Mouse (Mus musculus) bone marrow, adult 2 months (tissue): ENCODE measurements around the gene Ube2s. TPM values are rescaled to one million over a fixed set of nuclear protein-coding genes. Genes with fewer than 3 reads are reported as not detected.
"Not testable (repeated sequence)": the region's sequence is repeated elsewhere in the genome, so short reads cannot be mapped to it uniquely, and the experiment has no call there.

ENCODE experiments used
- H3K27ac ChIP-seq: fragments of 200-500 bp; 2 replicates; pipeline ENCODE4 v1.5.1; 2012; ENCODE audit warnings: low read depth, mild to moderate bottlenecking, control low read depth, inconsistent platforms, low read length; ENCODE audit not compliant: control insufficient read depth, poor library complexity, insufficient read depth
- H3K4me1 ChIP-seq: fragments of 200-500 bp; 2 replicates; pipeline ENCODE4 v1.6.1; 2011; ENCODE audit warnings: low read length; ENCODE audit not compliant: control insufficient read depth, insufficient read depth
- H3K4me3 ChIP-seq: fragments of 200-500 bp; replicated peaks from 2 replicates; pipeline ENCODE3; 2011; ENCODE audit warnings: mild to moderate bottlenecking, low read depth, low read length, control low read depth; ENCODE audit not compliant: control insufficient read depth
- CTCF ChIP-seq: fragments of 200-500 bp; IDR thresholded peaks from 2 replicates; pipeline ENCODE4 v1.5.1; 2011; ENCODE audit warnings: low read length, control low read depth; ENCODE audit not compliant: control insufficient read depth, insufficient read depth
- POLR2A ChIP-seq: fragments of 200-500 bp; IDR thresholded peaks from 2 replicates; pipeline ENCODE4 v1.6.1; 2011; ENCODE audit warnings: low read depth, mild to moderate bottlenecking, control low read depth, low read length, borderline replicate concordance; ENCODE audit not compliant: control insufficient read depth
- WGBS: fragments of 180-500 bp; shearing (Covaris S2); methylation state at CpG from one replicate; pipeline ENCODE4 v1.1.7; 2018; 5-methylcytosine and 5-hydroxymethylcytosine counted together
- polyA plus RNA-seq: library from polyadenylated mRNA; stranded (reverse); fragments of >200 nt; gene quantifications from 2 replicates; pipeline ENCODE4 v1.2.4, GENCODE M21; 2011; ENCODE audit warnings: low replicate concordance; ENCODE audit not compliant: missing spikeins, insufficient read depth, insufficient read length

Gene Ube2s
- polyA plus RNA-seq, 1 experiment: 367 TPM

- 63% methylated on average over 7 of the region's 7 CpGs for WGBS
- Histone ChIP-seq H3K27ac (no peak overlapping the region), H3K4me3 (no peak overlapping the region), H3K4me1 (peaks cover 1% of the 10 kb centered on the region; the same call in 1 of the 2 replicates)
- TF ChIP-seq CTCF (no peak), POLR2A (no peak)
These were observed 5.7 kb downstream of the Ube2s start for GRCm38 (mm10) chr7:4806716-4807115.

- no peak for TF ChIP-seq CTCF
- no peak for TF ChIP-seq POLR2A
- Histone ChIP-seq H3K27ac (no peak overlapping the region), H3K4me3 (no peak overlapping the region), H3K4me1 (no peaks in the 10 kb centered on the region; the same call in 1 of the 2 replicates)
These were observed 10.1 kb downstream of the Ube2s start for GRCm38 (mm10) chr7:4802247-4802646.

GRCm38 (mm10) chr7:4795767-4796433 lies 16.5 kb downstream of the Ube2s start:
- Histone ChIP-seq H3K4me3 (no peak overlapping the region), H3K4me1 (no peaks in the 10 kb centered on the region; the same call in 1 of the 2 replicates), H3K27ac (no peak overlapping the region)
- TF ChIP-seq POLR2A: no peak
- peak; percentile 32; the same call in 1 of the 2 replicates for TF ChIP-seq CTCF
- WGBS: 77% methylated on average over 7 of the region's 7 CpGs

- Histone ChIP-seq H3K27ac (no peak overlapping the region), H3K4me1 (no peaks in the 10 kb centered on the region; the same call in 1 of the 2 replicates), H3K4me3 (no peak overlapping the region)
- no peak for TF ChIP-seq CTCF
- no peak for TF ChIP-seq POLR2A
- WGBS: 67% methylated on average over 3 of the region's 3 CpGs
These were observed 17.7 kb downstream of the Ube2s start for GRCm38 (mm10) chr7:4794631-4795168.

GRCm38 (mm10) chr7:4793674-4794073 lies 18.7 kb downstream of the Ube2s start:
- no peaks in the 10 kb centered on the region; the same call in 1 of the 2 replicates for H3K4me1 ChIP-seq
- no peak for TF ChIP-seq CTCF
- no peak for TF ChIP-seq POLR2A
- peak overlapping the region; percentile 100 for H3K4me3 ChIP-seq
- no peak overlapping the region for H3K27ac ChIP-seq
- 33% methylated on average over 4 of the region's 4 CpGs for WGBS

GRCm38 (mm10) chr7:4793248-4793647 lies 19.1 kb downstream of the Ube2s start:
- Histone ChIP-seq H3K4me3 (peak overlapping the region; percentile 100), H3K27ac (peak overlapping the region; percentile 85)
- WGBS: under 1% methylated on average over 31 of the region's 31 CpGs
- not testable (repeated sequence) for H3K4me1 ChIP-seq

- 1% methylated on average over 54 of the region's 54 CpGs for WGBS
- Histone ChIP-seq H3K4me3 (peak within 1 kb of the TSS; percentile 100), H3K27ac (peak within 1 kb of the TSS; percentile 90), H3K4me1 (peaks cover 2% of the 10 kb centered on the region; the same call in 1 of the 2 replicates)
- peak; percentile 95 for TF ChIP-seq POLR2A
- TF ChIP-seq CTCF: 0 out of 2 replicates have a peak, but pooled peaks have one; percentile 16
These were observed 19.8 kb downstream of the Ube2s start, which contains the start of gene Rpl28 for GRCm38 (mm10) chr7:4792278-4793212. TSS of gene Rpl28 (plus strand) at chr7:4792874.

- TF ChIP-seq POLR2A (0 out of 2 replicates have a peak, but pooled peaks have one; percentile 1), CTCF (no peak)
These were observed 22.9 kb downstream of the Ube2s start, which contains the start of gene Tmem238 for GRCm38 (mm10) chr7:4789436-4789935. TSS of gene Tmem238 (minus strand) at chr7:4789656.

More at GRCm38 (mm10) chr7:4789436-4789935, 22.9 kb downstream of the Ube2s start, which contains the start of gene Tmem238:
- Histone ChIP-seq H3K4me1 (peaks cover 2% of the 10 kb centered on the region; the same call in 1 of the 2 replicates), H3K27ac (peak within 1 kb of the TSS; percentile 40), H3K4me3 (peak within 1 kb of the TSS; percentile 71)
- 8% methylated on average over 40 of the region's 40 CpGs for WGBS
